Mouse (Mus musculus) midbrain, embryonic 16.5 days (tissue): Measurements from ENCODE around the gene Suz12. TPM values are rescaled to one million over a fixed set of nuclear protein-coding genes. Genes with fewer than 3 reads are reported as not detected.

ENCODE experiments used
- ATAC-seq: fragments of 200-750 bp; cut with Nextera tagmentation; 2 replicates; pipeline ENCODE4 v1.8.0; 2017; ENCODE audit warnings: moderate TSS enrichment
- H3K27ac ChIP-seq: fragments of 300-500 bp; sonication (generic); 2 replicates; pipeline ENCODE4 v1.5.1; 2014; ENCODE audit warnings: mild to moderate bottlenecking, low read length, mixed read lengths
- H3K27me3 ChIP-seq: fragments of 300-500 bp; sonication (generic); 2 replicates; pipeline ENCODE4 v1.6.1; 2014; ENCODE audit warnings: low read depth, low read length, mixed read lengths; ENCODE audit not compliant: control insufficient read depth, insufficient read depth
- H3K36me3 ChIP-seq: fragments of 300-500 bp; sonication (generic); 2 replicates; pipeline ENCODE4 v1.6.1; 2014; ENCODE audit warnings: mild to moderate bottlenecking, low read length, moderate library complexity, mixed read lengths; ENCODE audit not compliant: control insufficient read depth, insufficient read depth
- H3K4me1 ChIP-seq: fragments of 300-500 bp; sonication (generic); 2 replicates; pipeline ENCODE4 v1.6.1; 2014; ENCODE audit warnings: mild to moderate bottlenecking, low read length, mixed read lengths; ENCODE audit not compliant: control insufficient read depth, insufficient read depth
- H3K4me2 ChIP-seq: fragments of 300-500 bp; sonication (generic); 2 replicates; pipeline ENCODE4 v1.6.1; 2014; ENCODE audit warnings: mild to moderate bottlenecking, low read length, mixed read lengths
- H3K4me3 ChIP-seq: fragments of 300-500 bp; sonication (generic); 2 replicates; pipeline ENCODE4 v1.5.1; 2014; ENCODE audit warnings: low read depth, mild to moderate bottlenecking, low read length, moderate library complexity, mixed read lengths
- H3K9ac ChIP-seq: fragments of 300-500 bp; sonication (generic); 2 replicates; pipeline ENCODE4 v1.6.1; 2014; ENCODE audit warnings: low read depth, low read length, mixed read lengths
- H3K9me3 ChIP-seq: fragments of 300-500 bp; sonication (generic); replicated peaks from 2 replicates; pipeline ENCODE4 v1.6.1; 2014; ENCODE audit warnings: mild to moderate bottlenecking, low read length, mixed read lengths; ENCODE audit not compliant: control insufficient read depth, poor library complexity, severe bottlenecking
- WGBS: fragments of 180-500 bp; shearing (Covaris S2); extraction: QIAGEN DNeasy Blood & Tissue Kit; methylation state at CpG from one replicate; pipeline ENCODE4 v1.1.7; 2014; 5-methylcytosine and 5-hydroxymethylcytosine counted together
- polyA plus RNA-seq: library from polyadenylated mRNA; unstranded; fragments of >200 nt; fragmentation: Nextera tagmentation; extraction: Ambion mirVana; gene quantifications from 2 replicates; pipeline ENCODE4 v1.2.1, GENCODE M21; 2015

Gene Suz12
- polyA plus RNA-seq, 1 experiment from 2014 or later, result 11.7 TPM

- H3K4me3 ChIP-seq, result no peak overlapping the region
- H3K9me3 ChIP-seq, result no peaks in the 10 kb centered on the region
- H3K4me1 ChIP-seq, result peaks cover 8% of the 10 kb centered on the region; the same call in 1 of the 2 replicates
- 56% methylated on average over 1 of the region's 1 CpGs for WGBS
- ATAC-seq, result no peak
- H3K9ac ChIP-seq, result no peak overlapping the region
- no peaks in the 10 kb centered on the region for H3K36me3 ChIP-seq
- no peaks in the 10 kb centered on the region for H3K27me3 ChIP-seq
- no peak overlapping the region for H3K27ac ChIP-seq
- no peak overlapping the region for H3K4me2 ChIP-seq
Observed at GRCm38 (mm10) chr11:80078831-80079230, 85.9 kb downstream of the Suz12 start.

GRCm38 (mm10) chr11:80079751-80080150 lies 86.8 kb downstream of the Suz12 start:
- Histone ChIP-seq H3K9ac (no peak overlapping the region; the same call in 1 of the 2 replicates), H3K4me1 (peaks cover 8% of the 10 kb centered on the region; the same call in 1 of the 2 replicates), H3K9me3 (no peaks in the 10 kb centered on the region), H3K27ac (no peak overlapping the region), H3K36me3 (no peaks in the 10 kb centered on the region), H3K27me3 (no peaks in the 10 kb centered on the region), H3K4me3 (peak overlapping the region; percentile 76), H3K4me2 (peak overlapping the region; percentile 76)
- ATAC-seq, result no peak
- 57% methylated on average over 6 of the region's 6 CpGs for WGBS

GRCm38 (mm10) chr11:80080381-80080825 lies 87.5 kb downstream of the Suz12 start:
- H3K4me1 ChIP-seq, result peaks cover 8% of the 10 kb centered on the region; the same call in 1 of the 2 replicates
- under 1% methylated on average over 32 of the region's 32 CpGs for WGBS
- peak; percentile 44; the same call in 1 of the 2 replicates for ATAC-seq
- H3K9me3 ChIP-seq, result no peaks in the 10 kb centered on the region
- H3K9ac ChIP-seq, result peak overlapping the region; percentile 77
- H3K27ac ChIP-seq, result peak overlapping the region; percentile 74
- no peaks in the 10 kb centered on the region for H3K27me3 ChIP-seq
- peak overlapping the region; percentile 76 for H3K4me2 ChIP-seq
- H3K4me3 ChIP-seq, result peak overlapping the region; percentile 76
- H3K36me3 ChIP-seq, result no peaks in the 10 kb centered on the region

GRCm38 (mm10) chr11:80080826-80081728 lies 88.2 kb downstream of the Suz12 start, which contains the start of gene Crlf3:
Crlf3 (minus strand) TSS chr11:80080991.
- Histone ChIP-seq H3K36me3 (no peaks in the 10 kb centered on the region), H3K27me3 (no peaks in the 10 kb centered on the region), H3K27ac (peak within 1 kb of the TSS; percentile 74), H3K9ac (peak within 1 kb of the TSS; percentile 77), H3K4me2 (peak within 1 kb of the TSS; percentile 76), H3K9me3 (no peaks in the 10 kb centered on the region), H3K4me3 (peak within 1 kb of the TSS; percentile 76), H3K4me1 (peaks cover 8% of the 10 kb centered on the region; the same call in 1 of the 2 replicates)
- ATAC-seq, result peak; percentile 93
- WGBS, result 6% methylated on average over 52 of the region's 55 CpGs

- H3K9ac ChIP-seq, result peak overlapping the region; percentile 77; the same call in 1 of the 2 replicates
- 82% methylated on average over 7 of the region's 7 CpGs for WGBS
- no peak overlapping the region for H3K4me3 ChIP-seq
- no peaks in the 10 kb centered on the region for H3K9me3 ChIP-seq
- H3K4me2 ChIP-seq, result no peak overlapping the region
- H3K27ac ChIP-seq, result no peak overlapping the region
- no peak for ATAC-seq
- peaks cover 8% of the 10 kb centered on the region; the same call in 1 of the 2 replicates for H3K4me1 ChIP-seq
- no peaks in the 10 kb centered on the region for H3K27me3 ChIP-seq
- H3K36me3 ChIP-seq, result no peaks in the 10 kb centered on the region
Observed at GRCm38 (mm10) chr11:80081786-80082319, 88.9 kb downstream of the Suz12 start.

Other genes with a start within 250 kb of the Suz12 start
- gene Utp6, start 30.7 kb upstream of the Suz12 start, polyA plus RNA-seq, result 39.2 and 46.0 TPM in 2 replicates
- gene Crlf3, start 87.9 kb downstream of the Suz12 start, polyA plus RNA-seq, result 10.4 and 12.7 TPM in 2 replicates
- gene Atad5, start 96.3 kb downstream of the Suz12 start, polyA plus RNA-seq, result 4.3 and 5.1 TPM in 2 replicates
- 22.2 and 22.4 TPM in 2 replicates for gene Tefm, start 149.1 kb downstream of the Suz12 start, polyA plus RNA-seq
- 3.4 and 4.2 TPM in 2 replicates for gene Adap2, start 161.0 kb downstream of the Suz12 start, polyA plus RNA-seq
- 3.0 and 3.6 TPM in 2 replicates for gene Rnf135, start 190.7 kb downstream of the Suz12 start, polyA plus RNA-seq
- 70.1 and 77.6 TPM in 2 replicates for gene Rhot1, start 215.9 kb downstream of the Suz12 start, polyA plus RNA-seq